Mouse (Mus musculus) CD4-positive helper T cell, adult 2 months (primary cell): ENCODE results near the gene Ptar1.

Experiments used
- DNase-seq: peaks from one replicate; pipeline ENCODE4 v3.0.0-alpha.2; 2012; ENCODE audit warnings: low read depth, missing footprints, low spot score

The Ptar1 gene

GRCm38 (mm10) chr19:23757961-23758553, 70.8 kb downstream of the Ptar1 start:
- peak; percentile 87 for DNase-seq

DNA sequence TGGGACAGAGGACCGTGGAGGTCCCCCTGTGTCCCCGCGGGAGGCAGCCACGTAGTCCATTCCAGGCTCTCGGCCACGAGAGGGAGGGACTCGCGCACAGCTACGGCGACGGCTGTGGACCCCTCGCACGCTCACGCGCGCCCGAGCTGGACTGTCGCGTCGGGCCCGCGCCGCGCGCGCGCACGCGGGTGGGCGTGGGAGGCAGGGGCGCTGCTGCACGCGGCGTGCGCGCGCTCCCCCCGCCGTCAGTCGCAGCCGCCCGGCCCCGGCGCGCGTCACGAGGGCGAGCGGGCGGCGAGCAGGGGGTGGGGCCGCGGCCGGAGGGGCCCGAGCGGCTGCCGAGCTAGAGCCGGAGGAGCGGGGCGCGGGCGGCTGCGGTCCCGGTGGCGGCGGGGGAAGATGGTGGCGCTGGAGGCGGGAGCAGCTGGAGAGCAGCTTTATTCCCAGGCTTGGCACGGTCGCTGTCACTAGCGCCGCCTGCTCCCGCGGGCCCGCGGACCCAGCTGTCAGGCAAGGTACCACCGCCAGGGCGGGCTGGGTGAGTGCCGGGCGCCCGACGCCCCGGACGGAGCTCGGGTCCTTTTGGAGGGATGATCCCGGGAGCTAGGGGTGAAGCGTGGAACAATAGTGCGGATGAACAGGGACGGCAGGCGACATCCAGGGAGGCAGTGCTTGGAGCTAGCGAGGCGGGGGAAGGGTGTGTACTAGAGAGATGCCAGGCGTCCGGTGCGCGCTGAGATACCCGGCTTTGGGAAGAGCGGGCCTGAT, 71.5 kb downstream of the Ptar1 start, which contains the start of gene Apba1:
Gene Apba1, plus strand, starts transcription at position 334 of the 768 bp plus-strand sequence.
- DNase-seq = no peak

DNA sequence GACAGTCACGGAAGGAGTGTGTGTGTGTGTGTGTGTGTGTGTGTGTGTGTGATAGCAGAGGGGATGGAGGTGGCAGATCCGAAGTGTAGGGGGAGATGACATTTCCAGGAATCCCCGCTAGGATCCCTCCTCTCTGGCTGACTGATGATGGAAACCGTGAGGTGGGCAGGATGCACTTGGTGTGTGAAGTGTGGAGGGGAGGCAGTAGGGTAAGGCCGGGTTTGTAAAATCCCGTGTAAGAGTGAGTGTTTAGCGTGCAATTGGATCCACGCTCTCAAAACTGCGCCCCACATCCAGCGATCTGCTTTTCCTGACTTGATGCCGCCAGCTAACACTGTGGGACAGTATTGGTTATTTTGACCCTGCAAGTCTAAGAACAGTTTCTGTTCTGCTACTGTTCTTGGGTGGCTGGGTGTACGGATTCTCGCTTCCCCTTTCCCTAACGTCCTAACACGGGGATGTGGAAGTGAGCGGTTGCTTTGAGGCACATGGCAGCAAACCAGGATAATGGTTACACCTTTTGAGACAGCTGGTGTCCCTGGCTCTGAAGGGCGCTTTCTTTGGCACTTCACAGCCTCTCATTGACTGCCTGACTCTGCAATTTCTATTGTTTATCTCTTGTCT, 72.2 kb downstream of the Ptar1 start:
- no peak for DNase-seq

DNA sequence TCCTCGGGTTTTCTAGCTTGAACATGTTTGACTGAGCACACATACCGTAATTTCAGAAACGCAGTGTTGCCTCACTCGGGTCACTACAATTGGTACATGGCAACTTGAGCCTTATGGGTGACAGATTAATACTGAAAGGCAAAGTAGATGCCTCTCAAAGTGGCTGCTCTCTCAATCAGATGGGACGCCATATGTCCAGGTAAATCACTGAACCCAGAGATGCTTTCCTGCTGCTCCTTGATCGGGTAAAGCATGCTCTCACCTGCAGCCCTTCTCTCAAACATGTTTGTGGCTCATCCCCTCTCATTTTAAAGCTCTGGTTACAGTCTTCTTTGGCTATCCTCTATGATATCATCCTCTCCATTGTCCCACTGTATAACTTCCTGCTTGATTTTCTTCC, 76.1 kb downstream of the Ptar1 start:
- no peak for DNase-seq

- DNase-seq = no peak
Measured at GRCm38 (mm10) chr19:23764051-23764450, 76.8 kb downstream of the Ptar1 start.

- no peak for DNase-seq
Measured at GRCm38 (mm10) chr19:23768864-23769263, 81.6 kb downstream of the Ptar1 start.

DNA sequence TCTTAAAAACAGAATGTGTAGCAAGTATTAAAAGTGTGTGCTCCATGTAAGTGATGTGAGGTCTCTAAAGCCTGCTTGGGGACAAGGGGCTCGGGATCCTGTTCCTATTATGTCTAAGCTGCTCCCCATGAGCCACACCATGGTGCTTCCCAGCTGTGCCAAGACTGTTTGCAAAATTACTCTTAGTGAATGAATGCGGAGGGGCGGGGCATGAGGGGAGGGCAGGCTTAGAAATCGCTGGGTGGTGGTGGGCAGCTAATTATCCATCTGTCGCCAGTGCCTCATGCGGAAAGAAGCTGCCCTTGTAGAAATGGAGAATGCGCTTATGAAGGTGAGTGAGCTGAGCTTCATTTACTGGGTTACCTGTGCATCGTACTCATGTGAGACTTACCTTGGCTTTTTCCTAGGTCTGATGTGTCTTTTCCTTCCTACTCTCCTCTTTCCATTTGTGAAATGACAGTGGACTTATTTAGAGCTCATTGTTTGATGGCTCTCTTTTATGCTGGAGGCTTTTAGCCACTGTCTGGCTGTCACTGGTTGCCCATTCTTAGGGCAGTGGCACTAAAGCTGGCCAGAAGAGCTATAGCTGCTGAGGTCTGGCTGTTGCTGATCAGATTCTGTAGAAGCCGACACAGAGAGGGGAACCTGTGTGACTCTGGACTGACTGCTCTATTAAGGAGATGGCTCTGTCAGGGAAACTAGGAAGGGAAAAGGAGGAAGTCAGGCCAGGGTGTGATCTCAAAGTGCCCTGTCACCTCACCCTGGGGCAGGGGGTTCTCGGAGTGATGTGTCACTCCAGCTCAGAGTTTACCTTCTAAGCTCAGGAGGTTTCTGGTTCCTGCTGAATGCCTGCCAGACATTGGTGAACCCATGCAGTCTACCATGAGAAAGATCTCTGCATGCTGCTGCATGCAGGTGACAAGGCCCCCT, 83.5 kb downstream of the Ptar1 start:
- DNase-seq = no peak

DNA sequence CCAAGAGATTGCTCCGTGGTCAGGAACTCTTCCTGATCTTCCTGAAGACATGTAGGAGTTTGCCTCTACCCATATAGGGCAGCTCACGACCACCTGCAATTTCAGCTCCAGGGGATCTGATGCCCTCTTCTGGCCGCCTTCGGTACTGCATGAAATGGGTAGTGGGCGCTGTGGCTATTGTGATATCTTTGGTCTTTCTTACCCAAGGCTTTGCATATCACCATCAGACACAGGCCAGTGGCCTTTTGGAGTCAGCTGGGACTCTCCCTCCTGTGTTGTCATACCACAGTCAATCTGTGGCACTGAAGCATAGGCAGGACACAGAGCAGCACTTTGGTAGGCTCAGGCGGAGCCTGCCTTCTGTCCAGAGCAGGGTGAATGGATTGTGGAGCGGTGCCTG, 84.7 kb downstream of the Ptar1 start:
- peak; percentile 12 for DNase-seq

DNA sequence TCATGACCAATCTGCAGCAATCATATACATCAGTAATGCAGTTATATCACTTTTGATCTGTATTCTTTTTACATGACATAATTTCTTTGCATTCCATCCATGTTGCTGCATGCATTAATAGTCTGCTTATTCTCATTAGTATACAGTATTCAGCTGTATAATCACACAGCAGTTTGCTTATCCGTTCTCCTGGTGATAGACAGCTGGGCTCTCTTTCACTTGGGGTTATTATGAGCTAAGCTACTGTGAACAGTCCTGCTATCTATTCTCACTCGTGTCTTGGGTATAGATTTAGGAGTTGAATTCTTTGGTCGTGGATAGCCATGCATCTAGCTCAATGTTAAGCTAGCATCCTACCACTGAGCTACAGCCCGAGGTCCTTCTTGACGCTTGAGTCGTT, 88.1 kb downstream of the Ptar1 start:
- DNase-seq = no peak

- DNase-seq = no peak
Measured at GRCm38 (mm10) chr19:23779130-23779529, 91.9 kb downstream of the Ptar1 start.

GRCm38 (mm10) chr19:23780105-23780504, 92.9 kb downstream of the Ptar1 start:
- DNase-seq = no peak
